Comparison of ENCODE assay signal across 8 mouse cellular contexts in genomic region chr1:106151846-106152245, GRCm38 (mm10). TPM values are rescaled to one million over a fixed set of nuclear protein-coding genes. Genes with fewer than 3 reads are reported as not detected.
A peak's percentile ranks its signal among the peaks of the same experiment; 100 is the strongest.
DNase-seq lines count a peak whose midpoint lies in the region; ATAC-seq and TF ChIP-seq lines count a peak whose summit lies in the region.

No protein-coding gene starts in this region.

- H3K4me1 ChIP-seq in ES-Bruce4 (ENCODE audit: control insufficient read depth, insufficient read depth, low read length): no peaks in the 10 kb centered on the region
- H3K4me1 ChIP-seq in cortical plate, adult 2 months (ENCODE audit: control insufficient read depth, insufficient read depth, low read length): no peaks in the 10 kb centered on the region

- no peak for TF ChIP-seq POLR2A in ES-Bruce4 (IDR thresholded peaks at IDR 0.05; ENCODE audit: insufficient read depth, low read length)
- TF ChIP-seq POLR2A in cortical plate, adult 2 months (IDR thresholded peaks at IDR 0.05; ENCODE audit: extremely low read depth, insufficient read depth, low read length): no peak

- no peak for TF ChIP-seq EP300 in ES-Bruce4 (IDR thresholded peaks at IDR 0.05; ENCODE audit: insufficient read depth, low read depth, low read length)

- DNase-seq in heart, adult 18-20 months: peak; percentile 42 to 51
- DNase-seq in heart, postnatal 25 days (ENCODE audit: low spot score): no peak
- DNase-seq in lung, postnatal 25 days (ENCODE audit: low spot score): peak; percentile 72
- peak; percentile 72 for DNase-seq in thymus, postnatal 4 days
- no peak for DNase-seq in yolk sac, embryonic 10.5 days (ENCODE audit: low spot score)

- H3K27me3 ChIP-seq in ES-Bruce4 (ENCODE audit: control insufficient read depth, insufficient read depth, low read length, poor library complexity, severe bottlenecking): no peaks in the 10 kb centered on the region

- no peak overlapping the region for H3K27ac ChIP-seq in ES-Bruce4 (ENCODE audit: insufficient read depth, low read length)
- H3K27ac ChIP-seq in cortical plate, adult 2 months (ENCODE audit: insufficient read depth, low read length): no peak overlapping the region

- no peak for ATAC-seq in erythroid progenitor cell, adult 5-6 weeks (replicated peaks; ENCODE audit: low FRiP score, poor library complexity, severe bottlenecking)

- H3K9ac ChIP-seq in ES-Bruce4 (ENCODE audit: low read depth, poor library complexity, severe bottlenecking): no peak overlapping the region

- TF ChIP-seq CTCF in ES-Bruce4 (IDR thresholded peaks at IDR 0.05; ENCODE audit: low read depth, low read length): peak; percentile 54
- TF ChIP-seq CTCF in cortical plate, adult 2 months (IDR thresholded peaks at IDR 0.05; ENCODE audit: extremely low read depth, insufficient read depth, low read length): peak; percentile 47

- intact Hi-C loops in heart, postnatal 25 days (cut with DNase I): no loop called here

- no peak overlapping the region for H3K4me3 ChIP-seq in ES-Bruce4 (ENCODE audit: low read depth, low read length)
- H3K4me3 ChIP-seq in cortical plate, adult 2 months (ENCODE audit: insufficient read depth, low read length): no peak overlapping the region

- H3K36me3 ChIP-seq in ES-Bruce4 (ENCODE audit: control insufficient read depth, insufficient read depth, low read length, poor library complexity, severe bottlenecking): no peaks in the 10 kb centered on the region

- H3K9me3 ChIP-seq in ES-Bruce4 (replicated peaks; ENCODE audit: control insufficient read depth, insufficient read depth, low read length, poor library complexity, severe bottlenecking): no peaks in the 10 kb centered on the region

RNA-seq across cellular contexts. Expression of gene Phlpp1, which starts 19.7 kb away (rescaled TPM):
- total RNA-seq in heart, adult 18-20 months (2021): 10 to 100 TPM; 16.3 to 19.1 TPM
- total RNA-seq in heart, postnatal 25 days (2021): 10 to 100 TPM; 15.9 to 19.0 TPM
- polyA plus RNA-seq in ES-Bruce4 (2011; ENCODE audit: insufficient read depth, insufficient read length, low read depth, missing spikeins): 13.4 and 14.6 TPM in 2 replicates
- polyA plus RNA-seq in cortical plate, adult 2 months (2012; rRNA removed): 47.1 and 49.8 TPM in 2 replicates
- total RNA-seq in erythroid progenitor cell, adult 5-6 weeks (2015; ENCODE audit: low replicate concordance): 11.5 and 17.6 TPM in 2 replicates
- 5.5 and 14.7 TPM in 2 replicates for total RNA-seq in erythroid progenitor cell, adult 5-6 weeks (2017; ENCODE audit: low replicate concordance)

Comparison
In these comparisons a context has a peak if more than half of its experiments do, and no peak if none do; other contexts are left out.
1. DNase-seq: peak in heart, adult 18-20 months (2 of 2), lung, postnatal 25 days (single experiment) and thymus, postnatal 4 days (single experiment); none in heart, postnatal 25 days (single experiment) and yolk sac, embryonic 10.5 days (single experiment).